In the genomic region with DNA sequence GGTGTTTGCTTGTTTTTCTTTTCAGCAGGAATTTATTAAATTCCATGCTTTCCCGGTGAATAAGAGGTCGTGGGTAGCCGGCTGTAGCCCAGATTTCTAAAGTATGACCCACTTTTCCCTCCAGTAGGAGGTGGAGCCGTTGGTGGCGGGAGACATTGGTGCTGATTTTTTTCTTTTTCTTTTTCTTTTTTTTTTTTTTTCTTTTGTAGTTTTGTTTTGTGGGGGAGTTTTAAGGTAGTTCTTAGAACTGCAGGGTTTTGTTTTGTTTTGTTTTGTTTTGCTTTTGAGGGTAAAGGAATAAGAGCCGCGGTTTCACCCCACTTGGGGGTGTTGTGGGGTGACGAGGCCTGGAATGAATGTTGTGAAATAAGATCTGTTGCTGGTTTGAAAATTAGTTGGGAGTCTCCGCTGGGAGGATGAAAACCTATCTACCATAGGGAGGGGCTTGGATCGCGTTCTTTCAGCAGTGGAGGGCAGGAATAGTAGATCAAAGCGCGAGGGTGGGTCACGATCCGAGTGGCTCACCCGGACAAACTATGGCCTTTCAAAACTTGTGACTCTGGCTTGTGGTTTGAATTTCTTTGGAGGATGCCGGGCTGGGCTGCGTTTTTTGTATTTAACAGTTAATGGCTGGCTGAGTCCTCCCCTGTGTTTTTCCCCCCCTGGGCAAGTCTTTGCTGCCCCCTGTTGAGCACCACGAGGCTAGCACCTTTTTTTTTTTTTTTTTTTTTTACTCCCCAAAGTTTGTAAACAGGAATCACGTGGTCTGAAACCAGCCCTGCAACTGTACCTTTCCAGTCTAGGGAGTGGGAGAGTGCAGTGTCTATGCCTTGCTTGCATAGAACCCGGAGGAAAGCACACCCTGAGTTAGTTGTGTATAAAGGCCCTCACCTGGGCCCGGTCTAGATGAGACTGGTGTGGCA, we compare ENCODE assay signal across 8 mouse cellular contexts. TPM values are rescaled to one million over a fixed set of nuclear protein-coding genes. Genes with fewer than 3 reads are reported as not detected.
DNase-seq lines count a peak whose midpoint lies in the region; ATAC-seq and TF ChIP-seq lines count a peak whose summit lies in the region.

No protein-coding gene starts in this region.

- ATAC-seq in CD4-positive, CD25-positive, alpha-beta regulatory T cell, adult 4 months: peak; percentile 18
- ATAC-seq in heart, embryonic 16.5 days (replicated peaks; ENCODE audit: extremely low read depth, insufficient read depth, low FRiP score): no peak
- no peak for ATAC-seq in liver, postnatal 0 days
- ATAC-seq in neural tube, embryonic 13.5 days (ENCODE audit: low read depth): no peak

- peak overlapping the region; percentile 73 for H3K4me3 ChIP-seq in bone marrow, adult 2 months (replicated peaks; ENCODE audit: control insufficient read depth, low read depth, low read length)
- peak overlapping the region; percentile 79 for H3K4me3 ChIP-seq in erythroblast, embryonic 14.5 days (replicated peaks)
- H3K4me3 ChIP-seq in heart, embryonic 16.5 days (ENCODE audit: low read length): peak overlapping the region; percentile 97
- peak overlapping the region; percentile 96 for H3K4me3 ChIP-seq in liver, postnatal 0 days (ENCODE audit: low read depth, low read length)
- peak overlapping the region; percentile 91 for H3K4me3 ChIP-seq in neural tube, embryonic 13.5 days

- peak overlapping the region; percentile 98 for H3K9ac ChIP-seq in heart, embryonic 16.5 days (ENCODE audit: low read length)
- H3K9ac ChIP-seq in liver, postnatal 0 days (replicated peaks): peak overlapping the region; percentile 100
- H3K9ac ChIP-seq in neural tube, embryonic 13.5 days: peak overlapping the region; percentile 93

- peak; percentile 77 for DNase-seq in kidney, postnatal 14 days
- DNase-seq in liver, postnatal 0 days: peak; percentile 83
- DNase-seq in testis, postnatal 14 days (ENCODE audit: low spot score): peak; percentile 42

- H3K4me2 ChIP-seq in heart, embryonic 16.5 days (ENCODE audit: low read depth, low read length): peak overlapping the region; percentile 82
- peak overlapping the region; percentile 89 for H3K4me2 ChIP-seq in liver, postnatal 0 days (ENCODE audit: low read depth, low read length)
- H3K4me2 ChIP-seq in neural tube, embryonic 13.5 days: peak overlapping the region; percentile 91

- H3K27ac ChIP-seq in bone marrow, adult 2 months (ENCODE audit: control insufficient read depth, insufficient read depth, low read depth, low read length, poor library complexity): peak overlapping the region; percentile 97
- peak overlapping the region; percentile 94 for H3K27ac ChIP-seq in heart, embryonic 16.5 days (ENCODE audit: low read length)
- peak overlapping the region; percentile 99 for H3K27ac ChIP-seq in liver, postnatal 0 days (ENCODE audit: low read depth)
- H3K27ac ChIP-seq in neural tube, embryonic 13.5 days (replicated peaks): peak overlapping the region; percentile 93; the same call in 1 of the 2 replicates

- WGBS in bone marrow, adult 2 months: under 1% methylated on average over 22 of the region's 22 CpGs
- WGBS in heart, embryonic 16.5 days: 2% methylated on average over 22 of the region's 22 CpGs
- 1% methylated on average over 22 of the region's 22 CpGs for WGBS in liver, postnatal 0 days (ENCODE audit: insufficient replicate concordance)
- 2% methylated on average over 22 of the region's 22 CpGs for WGBS in neural tube, embryonic 13.5 days

- peaks cover 5% of the 10 kb centered on the region for H3K4me1 ChIP-seq in bone marrow, adult 2 months (ENCODE audit: control insufficient read depth, insufficient read depth, low read length)
- H3K4me1 ChIP-seq in erythroblast, embryonic 14.5 days (ENCODE audit: control insufficient read depth): peaks cover 61% of the 10 kb centered on the region
- H3K4me1 ChIP-seq in heart, embryonic 16.5 days (ENCODE audit: control insufficient read depth, insufficient read depth, low read length): peaks cover 16% of the 10 kb centered on the region
- H3K4me1 ChIP-seq in liver, postnatal 0 days (ENCODE audit: insufficient read depth): peaks cover 34% of the 10 kb centered on the region
- H3K4me1 ChIP-seq in neural tube, embryonic 13.5 days (replicated peaks): peaks cover 44% of the 10 kb centered on the region

- H3K27me3 ChIP-seq in erythroblast, embryonic 14.5 days (ENCODE audit: control insufficient read depth): no peaks in the 10 kb centered on the region
- H3K27me3 ChIP-seq in heart, embryonic 16.5 days (ENCODE audit: control insufficient read depth, insufficient read depth, low read length): no peaks in the 10 kb centered on the region
- no peaks in the 10 kb centered on the region for H3K27me3 ChIP-seq in liver, postnatal 0 days (ENCODE audit: insufficient read depth, low read length)
- no peaks in the 10 kb centered on the region for H3K27me3 ChIP-seq in neural tube, embryonic 13.5 days

- H3K36me3 ChIP-seq in erythroblast, embryonic 14.5 days (ENCODE audit: control insufficient read depth): peaks cover 69% of the 10 kb centered on the region
- H3K36me3 ChIP-seq in heart, embryonic 16.5 days (ENCODE audit: control insufficient read depth, insufficient read depth): peaks cover 8% of the 10 kb centered on the region
- H3K36me3 ChIP-seq in liver, postnatal 0 days (replicated peaks; ENCODE audit: insufficient read depth, low read length): peaks cover 34% of the 10 kb centered on the region
- H3K36me3 ChIP-seq in neural tube, embryonic 13.5 days: peaks cover 13% of the 10 kb centered on the region

- TF ChIP-seq EP300 in liver, postnatal 0 days (IDR thresholded peaks at IDR 0.05; ENCODE audit: low read depth): peak; percentile 70

- TF ChIP-seq POLR2A in bone marrow, adult 2 months (IDR thresholded peaks at IDR 0.05; ENCODE audit: borderline replicate concordance, control insufficient read depth, low read depth, low read length): no peak

- peak; percentile 78 for TF ChIP-seq CTCF in bone marrow, adult 2 months (IDR thresholded peaks at IDR 0.05; ENCODE audit: control insufficient read depth, insufficient read depth, low read length)
- TF ChIP-seq CTCF in liver, postnatal 0 days (IDR thresholded peaks at IDR 0.05; ENCODE audit: low read depth): peak; percentile 95

- H3K9me3 ChIP-seq in erythroblast, embryonic 14.5 days (ENCODE audit: control insufficient read depth, low read length): peaks cover 2% of the 10 kb centered on the region; the same call in 1 of the 2 replicates
- H3K9me3 ChIP-seq in heart, embryonic 16.5 days (replicated peaks; ENCODE audit: control insufficient read depth, low read length): no peaks in the 10 kb centered on the region
- H3K9me3 ChIP-seq in liver, postnatal 0 days (ENCODE audit: low read length): no peaks in the 10 kb centered on the region
- H3K9me3 ChIP-seq in neural tube, embryonic 13.5 days: no peaks in the 10 kb centered on the region

RNA-seq across cellular contexts. Expression of a gene that starts 2.0 kb away (rescaled TPM):
- polyA plus RNA-seq in CD4-positive, CD25-positive, alpha-beta regulatory T cell, adult 4 months (2017; shearing (Covaris generic)): 100 to 1,000 TPM; 484 to 510 TPM
- polyA plus RNA-seq in bone marrow, adult 2 months (2011; ENCODE audit: insufficient read depth, insufficient read length, low replicate concordance, missing spikeins): 172 and 208 TPM in 2 replicates
- 72.6 and 76.6 TPM in 2 replicates for polyA plus RNA-seq in erythroblast, embryonic 14.5 days (2012)
- polyA plus RNA-seq in heart, embryonic 16.5 days (2015; fragmentation: Nextera tagmentation; extraction: Ambion mirVana): 14.4 and 15.7 TPM in 2 replicates
- polyA plus RNA-seq in liver, postnatal 0 days (2015; fragmentation: Nextera tagmentation; extraction: Ambion mirVana): 35.6 and 57.1 TPM in 2 replicates
- 12.4 and 14.4 TPM in 2 replicates for polyA plus RNA-seq in neural tube, embryonic 13.5 days (2015; fragmentation: Nextera tagmentation; extraction: Ambion mirVana)

RNA-seq across cellular contexts. Expression of a gene that starts 56.9 kb away (rescaled TPM):
- not detected for polyA plus RNA-seq in CD4-positive, CD25-positive, alpha-beta regulatory T cell, adult 4 months (2017; shearing (Covaris generic))
- 0.65 TPM in 1 of 2 replicates, not detected in the other for polyA plus RNA-seq in bone marrow, adult 2 months (2011; ENCODE audit: insufficient read depth, insufficient read length, low replicate concordance, missing spikeins)
- polyA plus RNA-seq in erythroblast, embryonic 14.5 days (2012): not detected in 2 replicates
- not detected in 2 replicates for polyA plus RNA-seq in heart, embryonic 16.5 days (2015; fragmentation: Nextera tagmentation; extraction: Ambion mirVana)
- polyA plus RNA-seq in liver, postnatal 0 days (2015; fragmentation: Nextera tagmentation; extraction: Ambion mirVana): not detected in 2 replicates
- not detected in 2 replicates for polyA plus RNA-seq in neural tube, embryonic 13.5 days (2015; fragmentation: Nextera tagmentation; extraction: Ambion mirVana)

RNA-seq across cellular contexts. Expression of a gene that starts 57.1 kb away (rescaled TPM):
- polyA plus RNA-seq in CD4-positive, CD25-positive, alpha-beta regulatory T cell, adult 4 months (2017; shearing (Covaris generic)): 10 to 100 TPM in 1 of 2 experiments, 1 to 10 TPM in 1; 9.5 to 11.2 TPM
- polyA plus RNA-seq in bone marrow, adult 2 months (2011; ENCODE audit: insufficient read depth, insufficient read length, low replicate concordance, missing spikeins): 4.1 and 9.9 TPM in 2 replicates
- polyA plus RNA-seq in erythroblast, embryonic 14.5 days (2012): 0.99 and 1.1 TPM in 2 replicates
- polyA plus RNA-seq in heart, embryonic 16.5 days (2015; fragmentation: Nextera tagmentation; extraction: Ambion mirVana): 9.1 and 9.9 TPM in 2 replicates
- 1.9 and 2.1 TPM in 2 replicates for polyA plus RNA-seq in liver, postnatal 0 days (2015; fragmentation: Nextera tagmentation; extraction: Ambion mirVana)
- polyA plus RNA-seq in neural tube, embryonic 13.5 days (2015; fragmentation: Nextera tagmentation; extraction: Ambion mirVana): 24.4 and 24.7 TPM in 2 replicates

RNA-seq across cellular contexts. Expression of a gene that starts 59.7 kb away (rescaled TPM):
- under 1 TPM in 1 of 2 experiments, not detected in 1; 0.62 TPM for polyA plus RNA-seq in CD4-positive, CD25-positive, alpha-beta regulatory T cell, adult 4 months (2017; shearing (Covaris generic))
- not detected in 2 replicates for polyA plus RNA-seq in bone marrow, adult 2 months (2011; ENCODE audit: insufficient read depth, insufficient read length, low replicate concordance, missing spikeins)
- not detected in 2 replicates for polyA plus RNA-seq in erythroblast, embryonic 14.5 days (2012)
- 0.85 and 1.3 TPM in 2 replicates for polyA plus RNA-seq in heart, embryonic 16.5 days (2015; fragmentation: Nextera tagmentation; extraction: Ambion mirVana)
- not detected in 2 replicates for polyA plus RNA-seq in liver, postnatal 0 days (2015; fragmentation: Nextera tagmentation; extraction: Ambion mirVana)
- polyA plus RNA-seq in neural tube, embryonic 13.5 days (2015; fragmentation: Nextera tagmentation; extraction: Ambion mirVana): 1.1 and 1.9 TPM in 2 replicates
